Mouse (Mus musculus): ENCODE results near the gene Ccdc24. TPM values are rescaled to one million over a fixed set of nuclear protein-coding genes. Genes with fewer than 3 reads are reported as not detected.

Ccdc24 gene
- total RNA-seq, 2 experiments from 2014 or later, result 0.08 TPM; not detected in 1

GRCm38 (mm10) chr4:117912131-117912561 is 39.8 kb upstream of the Ccdc24 start:
- intact Hi-C loops (cut with DNase I), result no loop called here
- peak; percentile 63 for DNase-seq
- no peak for TF ChIP-seq CTCF (IDR thresholded peaks at IDR 0.05)
- Histone ChIP-seq H3K4me3 (peak overlapping the region; percentile 95), H3K27ac (peak overlapping the region; percentile 98)

DNA sequence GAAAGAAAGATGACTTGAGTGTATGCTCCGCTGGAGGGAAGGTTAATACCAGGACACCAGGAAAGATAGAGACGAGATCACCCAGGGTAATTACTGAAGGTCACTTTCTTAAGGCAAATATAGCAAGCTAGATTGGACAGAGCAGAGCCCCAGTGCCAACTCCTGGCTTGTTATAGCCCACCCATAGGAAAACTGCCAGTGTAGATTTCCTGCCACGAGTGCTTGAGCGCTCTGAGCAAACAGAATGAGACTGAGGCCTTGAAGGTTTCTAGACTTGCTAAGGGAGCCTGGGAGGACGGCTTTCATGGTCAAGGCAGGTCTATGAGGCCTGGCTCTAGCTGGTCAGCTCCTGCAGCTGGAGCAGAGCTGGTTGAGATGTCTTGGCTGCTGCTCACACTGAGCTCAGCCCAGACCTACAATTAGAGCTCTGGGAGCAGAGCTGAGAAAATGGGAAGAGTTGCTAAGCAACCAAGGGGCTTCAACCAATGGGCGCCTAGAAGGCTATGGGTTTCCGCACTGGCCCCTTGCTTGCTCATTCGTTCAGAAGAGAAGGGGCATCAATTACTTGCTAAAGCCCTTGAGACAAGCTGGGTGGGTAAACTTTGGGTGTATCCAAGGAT is 36.6 kb upstream of the Ccdc24 start:
- TF ChIP-seq CTCF (IDR thresholded peaks at IDR 0.05), result no peak
- intact Hi-C loops (cut with DNase I), result no loop called here
- Histone ChIP-seq H3K4me3 (peak overlapping the region; percentile 95), H3K27ac (peak overlapping the region; percentile 98)
- peak; percentile 43 for DNase-seq

DNA sequence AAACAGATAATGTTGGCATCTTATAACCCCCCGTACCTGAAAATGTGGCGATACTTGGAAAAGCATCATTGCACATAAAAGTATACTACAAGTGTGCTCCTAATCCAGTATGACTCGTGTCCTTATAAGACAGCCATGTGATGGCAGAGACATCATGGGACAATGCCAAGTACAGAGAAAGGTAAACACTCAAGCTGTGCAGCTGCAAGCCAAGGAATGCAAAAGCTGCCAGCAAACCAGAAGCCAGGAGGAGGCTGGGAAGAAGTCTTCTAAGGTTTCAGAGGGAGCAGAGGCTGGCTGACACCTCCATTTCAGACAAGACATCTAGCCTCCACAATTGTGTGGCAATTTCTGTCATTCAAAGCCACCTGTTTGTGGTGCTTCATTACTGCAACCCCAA is 33.8 kb upstream of the Ccdc24 start:
- intact Hi-C loops (cut with DNase I), result no loop called here
- peak overlapping the region; percentile 82 for H3K27ac ChIP-seq
- peak; percentile 85 for DNase-seq
- H3K4me3 ChIP-seq, result peak overlapping the region; percentile 13; the same call in 1 of the 2 replicates
- TF ChIP-seq CTCF (IDR thresholded peaks at IDR 0.05), result no peak

DNA sequence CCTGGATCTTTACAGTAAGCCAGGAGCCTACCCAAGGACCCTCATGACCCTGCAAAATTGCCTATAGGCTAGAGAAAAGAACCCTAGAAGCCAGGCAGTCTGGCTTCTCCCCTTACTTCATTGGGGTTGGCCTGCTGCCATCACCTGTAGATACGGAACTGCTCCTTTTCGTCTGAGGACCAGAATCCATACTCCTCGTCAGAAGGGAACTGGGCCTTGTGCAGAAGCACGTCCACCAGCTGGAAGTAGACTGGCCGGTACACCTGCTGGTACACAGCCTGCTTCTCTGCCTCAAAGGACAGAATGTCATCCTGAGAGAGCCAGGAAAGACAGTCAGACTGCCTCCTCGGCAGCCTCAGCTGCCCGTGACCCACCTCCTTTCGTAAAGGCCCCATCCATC is 32.4 kb upstream of the Ccdc24 start:
- DNase-seq, result peak; percentile 41
- no peak for TF ChIP-seq CTCF (IDR thresholded peaks at IDR 0.05)
- H3K4me3 ChIP-seq, result peak overlapping the region; percentile 11; the same call in 1 of the 2 replicates
- H3K27ac ChIP-seq, result peak overlapping the region; percentile 82
- intact Hi-C loops (cut with DNase I), result no loop called here

- no peak for DNase-seq
- H3K27ac ChIP-seq, result 0 out of 2 replicates have a peak overlapping the region, but pooled peaks have one; percentile 82
- H3K4me3 ChIP-seq, result no peak overlapping the region
- intact Hi-C loops (cut with DNase I), result no loop called here
- no peak for TF ChIP-seq CTCF (IDR thresholded peaks at IDR 0.05)
Observed at GRCm38 (mm10) chr4:117904094-117904493, 31.7 kb upstream of the Ccdc24 start.

DNA sequence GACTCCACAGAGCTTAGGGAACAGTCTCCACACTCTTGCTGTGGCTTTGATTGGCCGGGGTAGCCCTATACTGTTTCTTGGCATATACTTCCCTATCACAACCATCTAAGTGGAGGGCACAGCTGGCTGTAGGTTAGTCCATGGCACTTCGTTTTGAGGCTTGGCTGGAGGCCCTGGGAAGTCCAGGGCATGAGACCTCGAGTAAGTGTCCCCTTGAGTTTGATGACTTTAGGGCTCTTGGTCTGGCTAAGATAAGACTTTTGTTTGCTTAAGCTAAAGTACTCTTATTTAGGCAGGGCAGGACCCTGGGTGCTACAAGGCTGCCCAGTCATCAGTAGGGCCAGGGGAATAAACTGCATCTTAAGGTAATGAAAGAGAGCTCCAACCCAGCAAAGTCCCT is 25.8 kb upstream of the Ccdc24 start:
- no peak overlapping the region for H3K27ac ChIP-seq
- no peak for TF ChIP-seq CTCF (IDR thresholded peaks at IDR 0.05)
- DNase-seq, result no peak
- intact Hi-C loops (cut with DNase I), result no loop called here
- no peak overlapping the region for H3K4me3 ChIP-seq

GRCm38 (mm10) chr4:117896031-117896430 is 23.7 kb upstream of the Ccdc24 start:
- Histone ChIP-seq H3K4me3 (no peak overlapping the region), H3K27ac (no peak overlapping the region)
- intact Hi-C loops (cut with DNase I), result no loop called here
- no peak for TF ChIP-seq CTCF (IDR thresholded peaks at IDR 0.05)
- DNase-seq, result no peak

DNA sequence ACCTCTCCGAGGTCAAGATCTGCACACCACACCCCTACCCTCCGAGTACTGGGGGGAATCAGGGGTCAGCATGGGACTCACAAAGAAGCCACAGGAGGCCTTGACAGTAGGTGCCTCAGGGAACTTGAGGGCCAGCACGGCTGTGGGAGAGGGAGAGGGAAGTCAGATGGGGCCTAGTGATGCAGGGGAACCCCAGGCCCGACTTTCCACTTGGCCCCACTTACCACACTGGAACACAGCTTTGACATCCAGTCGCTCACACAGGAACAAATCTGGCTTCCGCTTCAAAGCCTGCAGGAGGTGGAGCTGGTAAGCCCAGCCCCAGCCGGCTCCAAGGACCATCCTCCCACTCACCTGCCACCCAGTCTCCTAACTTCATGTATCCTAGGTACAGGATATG is 23.0 kb upstream of the Ccdc24 start:
- no peak overlapping the region for H3K4me3 ChIP-seq
- no peak for DNase-seq
- TF ChIP-seq CTCF (IDR thresholded peaks at IDR 0.05), result no peak
- intact Hi-C loops (cut with DNase I), result no loop called here
- H3K27ac ChIP-seq, result no peak overlapping the region

DNA sequence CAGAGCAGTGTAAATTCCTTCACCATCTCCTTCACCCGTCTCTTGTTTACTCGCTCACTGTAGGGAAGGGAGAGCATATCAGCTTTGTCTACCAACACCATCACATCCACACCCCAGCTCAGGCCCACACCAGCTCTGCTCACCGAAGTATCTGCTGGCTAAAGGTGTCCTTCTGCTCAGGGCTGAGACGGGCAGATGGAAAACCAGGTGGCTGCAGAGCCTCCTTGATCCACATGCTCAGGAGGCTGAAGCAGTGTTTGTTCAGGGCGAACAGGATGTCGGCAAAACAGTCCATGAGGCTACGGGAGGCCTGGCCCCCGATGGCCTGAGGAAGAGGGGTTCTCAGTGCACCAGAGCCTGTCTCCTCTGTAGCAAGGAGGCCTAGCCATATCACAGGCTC is 22.2 kb upstream of the Ccdc24 start:
- no peak for TF ChIP-seq CTCF (IDR thresholded peaks at IDR 0.05)
- no peak overlapping the region for H3K4me3 ChIP-seq
- H3K27ac ChIP-seq, result no peak overlapping the region
- DNase-seq, result no peak
- intact Hi-C loops (cut with DNase I), result no loop called here

- H3K27ac ChIP-seq, result no peak overlapping the region
- no peak overlapping the region for H3K4me3 ChIP-seq
- no peak for TF ChIP-seq CTCF (IDR thresholded peaks at IDR 0.05)
- intact Hi-C loops (cut with DNase I), result no loop called here
- DNase-seq, result peak; percentile 62
Observed at GRCm38 (mm10) chr4:117893376-117893775, 21.0 kb upstream of the Ccdc24 start.

DNA sequence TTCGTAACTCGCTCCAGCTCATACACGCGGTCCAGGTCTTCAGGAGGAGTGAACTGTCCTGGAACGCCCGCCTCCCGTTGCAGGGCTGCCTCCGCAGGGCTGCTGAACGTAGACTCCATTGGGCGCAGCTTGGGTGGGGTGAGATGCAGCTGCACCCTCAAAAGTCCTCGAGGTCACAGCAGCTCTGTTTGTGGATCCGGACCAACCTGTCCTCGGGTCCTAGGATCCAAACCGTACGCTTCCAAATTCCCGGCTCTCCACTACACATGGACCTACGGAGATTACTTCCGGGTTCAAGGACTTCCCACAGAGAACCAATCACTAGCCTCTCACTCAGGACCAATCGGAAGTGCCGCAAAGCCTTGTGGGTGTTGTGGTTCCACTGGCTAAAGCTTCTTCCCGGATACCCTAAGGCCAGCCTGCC is 19.4 kb upstream of the Ccdc24 start, which contains the start of gene Dph2:
Gene Dph2, minus strand, starts transcription at position 295 of the 424 bp plus-strand sequence.
- no peak for TF ChIP-seq CTCF (IDR thresholded peaks at IDR 0.05)

GRCm38 (mm10) chr4:117890750-117891149 is 18.4 kb upstream of the Ccdc24 start:
- intact Hi-C loops (cut with DNase I), result no loop called here
- H3K4me3 ChIP-seq, result no peak overlapping the region; the same call in 1 of the 2 replicates

More for the DNA sequence above, 19.4 kb upstream of the Ccdc24 start, which contains the start of gene Dph2:
- intact Hi-C loops (cut with DNase I), result no loop called here
- peak within 1 kb of the TSS; percentile 79 for H3K27ac ChIP-seq
- peak within 1 kb of the TSS; percentile 93 for H3K4me3 ChIP-seq
- DNase-seq, result peak; percentile 86

DNA sequence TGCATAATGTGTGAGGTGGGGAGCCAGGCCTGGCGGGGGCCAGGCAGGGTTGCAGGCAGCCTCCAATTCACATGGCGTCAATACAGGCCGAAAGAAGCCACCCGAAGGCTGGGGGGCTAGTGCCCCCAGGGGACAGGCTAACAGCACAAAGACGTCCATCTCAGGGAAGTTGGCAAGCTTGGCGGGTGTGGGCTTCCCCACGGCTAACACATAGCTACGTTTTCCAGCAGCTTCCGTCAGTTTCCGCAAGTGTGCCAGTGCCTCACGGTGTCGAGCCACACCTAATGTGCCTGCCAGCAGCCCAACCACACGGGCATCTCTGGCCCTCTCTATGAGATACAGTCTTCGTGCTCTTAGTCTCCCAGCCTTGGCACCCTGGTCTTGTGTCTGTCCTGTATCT is 17.7 kb upstream of the Ccdc24 start:
- Histone ChIP-seq H3K4me3 (no peak overlapping the region), H3K27ac (no peak overlapping the region)
- intact Hi-C loops (cut with DNase I), result no loop called here
- DNase-seq, result no peak
- TF ChIP-seq CTCF (IDR thresholded peaks at IDR 0.05), result no peak

More at GRCm38 (mm10) chr4:117890750-117891149, 18.4 kb upstream of the Ccdc24 start:
- DNase-seq, result no peak
- H3K27ac ChIP-seq, result no peak overlapping the region
- TF ChIP-seq CTCF (IDR thresholded peaks at IDR 0.05), result no peak

- DNase-seq, result no peak
- no peak for TF ChIP-seq CTCF (IDR thresholded peaks at IDR 0.05)
- intact Hi-C loops (cut with DNase I), result no loop called here
Observed at GRCm38 (mm10) chr4:117889471-117889870, 17.1 kb upstream of the Ccdc24 start.

More at GRCm38 (mm10) chr4:117889471-117889870, 17.1 kb upstream of the Ccdc24 start:
- no peak overlapping the region for H3K4me3 ChIP-seq
- no peak overlapping the region for H3K27ac ChIP-seq
